In genomic region chr9:44357207-44357606, GRCm38 (mm10) we compare ENCODE assay signal across 8 mouse cellular contexts. TPM values are rescaled to one million over a fixed set of nuclear protein-coding genes. Genes with fewer than 3 reads are reported as not detected.
DNase-seq lines count a peak whose midpoint lies in the region; ATAC-seq lines count a peak whose summit lies in the region.

No protein-coding gene starts in this region.

- no peaks in the 10 kb centered on the region for H3K4me1 ChIP-seq in hindbrain, embryonic 11.5 days (replicated peaks; ENCODE audit: control insufficient read depth, insufficient read depth, low read length)
- peaks cover 14% of the 10 kb centered on the region for H3K4me1 ChIP-seq in hindbrain, embryonic 13.5 days (replicated peaks)

- H3K27me3 ChIP-seq in hindbrain, embryonic 11.5 days (ENCODE audit: control insufficient read depth, insufficient read depth, low read length) = no peaks in the 10 kb centered on the region
- H3K27me3 ChIP-seq in hindbrain, embryonic 13.5 days = no peaks in the 10 kb centered on the region

- WGBS in hindbrain, embryonic 11.5 days = 72% methylated on average over 4 of the region's 4 CpGs
- 79% methylated on average over 4 of the region's 4 CpGs for WGBS in hindbrain, embryonic 13.5 days

- peak; percentile 31 for DNase-seq in hindbrain, embryonic 11.5 days (ENCODE audit: low spot score)
- peak; percentile 67 for DNase-seq in CD4-positive helper T cell, adult 2 months (ENCODE audit: low read depth, low spot score)
- peak; percentile 56 for DNase-seq in c-Kit-positive CD71-positive TER-119-negative erythroid progenitor cells, embryonic 14.5 days (ENCODE audit: low read depth)
- DNase-seq in lung, postnatal 14 days = peak; percentile 32
- DNase-seq in layer of hippocampus, postnatal 25 days (ENCODE audit: extremely low spot score in 1 of 2, low spot score in 1 of 2) = no peak
- DNase-seq in right cerebral cortex, adult 18-20 months = no peak
- no peak for DNase-seq in gastrocnemius, adult 8-10 months (ENCODE audit: low spot score in 2 of 2)

- H3K9me3 ChIP-seq in hindbrain, embryonic 11.5 days (ENCODE audit: control insufficient read depth, low read length) = no peaks in the 10 kb centered on the region
- H3K9me3 ChIP-seq in hindbrain, embryonic 13.5 days = no peaks in the 10 kb centered on the region

- H3K4me3 ChIP-seq in hindbrain, embryonic 11.5 days (ENCODE audit: low read depth, low read length) = no peak overlapping the region
- H3K4me3 ChIP-seq in hindbrain, embryonic 13.5 days = no peak overlapping the region

- no peak for ATAC-seq in hindbrain, embryonic 11.5 days (ENCODE audit: low FRiP score)
- ATAC-seq in hindbrain, embryonic 13.5 days (ENCODE audit: low FRiP score) = no peak

- H3K9ac ChIP-seq in hindbrain, embryonic 11.5 days (ENCODE audit: low read depth, low read length) = no peak overlapping the region
- no peak overlapping the region for H3K9ac ChIP-seq in hindbrain, embryonic 13.5 days

- H3K36me3 ChIP-seq in hindbrain, embryonic 11.5 days (ENCODE audit: control insufficient read depth, insufficient read depth, low read length) = peaks cover 30% of the 10 kb centered on the region
- peaks cover 74% of the 10 kb centered on the region for H3K36me3 ChIP-seq in hindbrain, embryonic 13.5 days

- H3K4me2 ChIP-seq in hindbrain, embryonic 11.5 days (replicated peaks; ENCODE audit: low read depth, low read length) = no peak overlapping the region
- no peak overlapping the region for H3K4me2 ChIP-seq in hindbrain, embryonic 13.5 days

- no peak overlapping the region for H3K27ac ChIP-seq in hindbrain, embryonic 11.5 days (ENCODE audit: low read depth, low read length)
- no peak overlapping the region for H3K27ac ChIP-seq in hindbrain, embryonic 13.5 days

RNA-seq across cellular contexts. Expression of gene Vps11, which starts 4.3 kb away (rescaled TPM):
- polyA plus RNA-seq in hindbrain, embryonic 11.5 days (2014; fragmentation: Nextera tagmentation; extraction: Ambion mirVana) = 23.4 and 31.5 TPM in 2 replicates
- 36.2 and 38.0 TPM in 2 replicates for polyA plus RNA-seq in hindbrain, embryonic 13.5 days (2015; fragmentation: Nextera tagmentation; extraction: Ambion mirVana)
- total RNA-seq in layer of hippocampus, postnatal 25 days (2021) = 10 to 100 TPM; 49.0 to 51.4 TPM
- 10 to 100 TPM; 17.6 to 19.0 (median 18.3) TPM for total RNA-seq in gastrocnemius, adult 8-10 months (2022)

RNA-seq across cellular contexts. Expression of gene Hmbs, which starts 13.2 kb away (rescaled TPM):
- polyA plus RNA-seq in hindbrain, embryonic 11.5 days (2014; fragmentation: Nextera tagmentation; extraction: Ambion mirVana) = 134 and 151 TPM in 2 replicates
- polyA plus RNA-seq in hindbrain, embryonic 13.5 days (2015; fragmentation: Nextera tagmentation; extraction: Ambion mirVana) = 66.8 and 70.8 TPM in 2 replicates
- 10 to 100 TPM; 17.9 to 23.6 TPM for total RNA-seq in layer of hippocampus, postnatal 25 days (2021)
- 10 to 100 TPM; 24.2 to 26.1 (median 25.2) TPM for total RNA-seq in gastrocnemius, adult 8-10 months (2022)

RNA-seq across cellular contexts. Expression of gene Hyou1, which starts 22.1 kb away (rescaled TPM):
- 29.7 and 31.8 TPM in 2 replicates for polyA plus RNA-seq in hindbrain, embryonic 11.5 days (2014; fragmentation: Nextera tagmentation; extraction: Ambion mirVana)
- 25.6 and 27.7 TPM in 2 replicates for polyA plus RNA-seq in hindbrain, embryonic 13.5 days (2015; fragmentation: Nextera tagmentation; extraction: Ambion mirVana)
- 100 to 1,000 TPM; 114 to 123 TPM for total RNA-seq in layer of hippocampus, postnatal 25 days (2021)
- total RNA-seq in gastrocnemius, adult 8-10 months (2022) = 10 to 100 TPM; 24.2 to 32.0 (median 25.9) TPM

RNA-seq across cellular contexts. Expression of gene H2afx, which starts 22.7 kb away (rescaled TPM):
- 340 and 346 TPM in 2 replicates for polyA plus RNA-seq in hindbrain, embryonic 11.5 days (2014; fragmentation: Nextera tagmentation; extraction: Ambion mirVana)
- polyA plus RNA-seq in hindbrain, embryonic 13.5 days (2015; fragmentation: Nextera tagmentation; extraction: Ambion mirVana) = 145 and 151 TPM in 2 replicates
- total RNA-seq in layer of hippocampus, postnatal 25 days (2021) = 10 to 100 TPM; 50.6 to 58.4 TPM
- total RNA-seq in gastrocnemius, adult 8-10 months (2022) = 10 to 100 TPM in 1 of 4 experiments, 1 to 10 TPM in 3; 7.8 to 10.3 (median 8.7) TPM

RNA-seq across cellular contexts. Expression of gene Dpagt1, which starts 31.4 kb away (rescaled TPM):
- 47.7 and 51.6 TPM in 2 replicates for polyA plus RNA-seq in hindbrain, embryonic 11.5 days (2014; fragmentation: Nextera tagmentation; extraction: Ambion mirVana)
- 37.0 and 40.4 TPM in 2 replicates for polyA plus RNA-seq in hindbrain, embryonic 13.5 days (2015; fragmentation: Nextera tagmentation; extraction: Ambion mirVana)
- total RNA-seq in layer of hippocampus, postnatal 25 days (2021) = 10 to 100 TPM; 14.2 to 15.8 TPM
- 10 to 100 TPM; 10.9 to 14.8 (median 13.0) TPM for total RNA-seq in gastrocnemius, adult 8-10 months (2022)

Comparison
In these comparisons a context has a peak if more than half of its experiments do, and no peak if none do; other contexts are left out.
1. DNase-seq: peak in hindbrain, embryonic 11.5 days (single experiment), CD4-positive helper T cell, adult 2 months (single experiment), c-Kit-positive CD71-positive TER-119-negative erythroid progenitor cells, embryonic 14.5 days (single experiment) and lung, postnatal 14 days (single experiment); none in layer of hippocampus, postnatal 25 days (0 of 2), right cerebral cortex, adult 18-20 months (single experiment) and gastrocnemius, adult 8-10 months (0 of 2).